Mouse (Mus musculus): ENCODE data around the gene Cytl1.

The Cytl1 gene

DNA sequence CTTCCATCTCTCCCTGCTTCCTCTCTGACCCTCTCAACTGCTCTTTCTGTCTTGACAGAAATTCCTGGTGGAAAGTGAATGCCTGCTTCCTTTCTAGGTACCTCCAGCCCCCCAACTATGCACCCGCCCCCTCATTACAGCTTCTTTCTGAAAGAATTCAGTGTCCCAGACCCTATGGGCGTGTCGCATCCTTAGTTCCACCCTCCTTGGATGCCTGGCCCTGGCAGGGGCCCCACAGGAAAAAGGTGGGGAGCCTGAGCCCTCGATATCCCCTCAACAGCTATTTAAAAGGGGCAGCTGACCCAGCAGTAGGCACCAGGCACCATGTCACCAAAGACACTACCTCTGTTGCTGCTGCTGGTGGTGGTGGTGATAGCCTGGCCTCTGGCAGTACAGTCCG, at the start of gene Cytl1:
Gene Cytl1, plus strand, starts transcription at position 296 of the 400 bp plus-strand sequence.
- no peak for DNase-seq (ENCODE audit: low spot score)

- DNase-seq (ENCODE audit: low spot score): no peak
Observed at GRCm38 (mm10) chr5:37692759-37693158, 42.6 kb upstream of the Cytl1 start.

DNA sequence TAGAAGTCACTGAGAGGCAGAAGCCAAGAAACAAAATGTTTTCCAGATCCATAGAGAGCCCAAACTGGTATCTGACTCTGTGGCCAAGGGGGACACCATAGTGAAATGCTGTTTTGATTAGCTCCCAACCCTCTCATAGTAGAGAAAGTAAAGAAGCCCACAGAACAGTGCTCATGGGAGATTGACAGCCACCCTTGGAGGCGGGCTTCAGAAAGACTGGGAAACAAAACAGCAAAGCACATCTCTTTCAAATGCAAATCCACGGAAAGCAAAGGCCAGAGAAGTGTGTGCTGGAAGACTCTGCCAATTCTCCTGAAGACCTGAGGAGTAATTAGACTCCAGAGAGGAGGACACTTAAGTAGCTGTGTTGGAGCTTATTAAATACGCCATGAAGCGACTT, 39.5 kb upstream of the Cytl1 start:
- DNase-seq (ENCODE audit: low spot score): no peak

DNA sequence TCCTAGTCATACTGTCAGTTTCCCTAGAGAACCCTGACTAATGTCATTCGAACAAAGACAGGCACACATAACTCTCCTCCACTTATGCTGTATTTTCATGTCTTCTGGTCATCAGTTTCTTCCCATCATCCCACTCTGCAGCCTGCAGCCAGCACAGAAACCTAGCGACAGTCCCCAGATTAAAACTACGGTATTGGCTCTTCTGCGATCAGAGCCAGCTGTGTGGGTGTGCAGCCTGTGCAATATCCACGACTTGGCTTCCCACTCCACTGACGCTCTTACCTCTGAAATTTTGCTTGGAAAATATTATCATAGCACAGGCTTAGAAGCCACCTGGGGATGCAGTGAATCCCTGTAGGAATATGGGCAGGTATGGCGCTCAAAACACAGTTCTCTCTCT, 38.0 kb upstream of the Cytl1 start:
- no peak for DNase-seq (ENCODE audit: low spot score)

- no peak for DNase-seq (ENCODE audit: low spot score)
Observed at GRCm38 (mm10) chr5:37699757-37700156, 35.6 kb upstream of the Cytl1 start.

- DNase-seq (ENCODE audit: low spot score): no peak
Observed at GRCm38 (mm10) chr5:37704962-37705361, 30.4 kb upstream of the Cytl1 start.

DNA sequence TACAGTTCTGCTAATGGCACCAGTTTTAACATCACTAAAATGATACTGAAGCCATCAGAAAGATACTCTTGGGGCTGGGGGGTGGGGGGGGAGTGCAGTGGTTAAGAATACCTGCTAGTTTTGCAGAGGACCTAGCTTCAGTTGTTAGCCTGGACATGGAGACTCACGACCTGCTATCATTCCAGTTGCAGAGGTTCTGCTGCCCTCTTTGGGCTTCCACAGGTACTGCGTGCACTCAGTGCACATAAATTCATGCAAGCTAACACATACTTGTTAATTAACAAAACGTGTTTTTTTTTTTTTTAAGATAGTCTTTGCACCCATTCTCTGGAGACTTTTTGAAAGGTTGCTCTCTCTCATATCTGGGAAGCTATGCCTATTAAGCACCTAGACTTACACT, 27.2 kb upstream of the Cytl1 start:
- DNase-seq (ENCODE audit: low spot score): no peak

DNA sequence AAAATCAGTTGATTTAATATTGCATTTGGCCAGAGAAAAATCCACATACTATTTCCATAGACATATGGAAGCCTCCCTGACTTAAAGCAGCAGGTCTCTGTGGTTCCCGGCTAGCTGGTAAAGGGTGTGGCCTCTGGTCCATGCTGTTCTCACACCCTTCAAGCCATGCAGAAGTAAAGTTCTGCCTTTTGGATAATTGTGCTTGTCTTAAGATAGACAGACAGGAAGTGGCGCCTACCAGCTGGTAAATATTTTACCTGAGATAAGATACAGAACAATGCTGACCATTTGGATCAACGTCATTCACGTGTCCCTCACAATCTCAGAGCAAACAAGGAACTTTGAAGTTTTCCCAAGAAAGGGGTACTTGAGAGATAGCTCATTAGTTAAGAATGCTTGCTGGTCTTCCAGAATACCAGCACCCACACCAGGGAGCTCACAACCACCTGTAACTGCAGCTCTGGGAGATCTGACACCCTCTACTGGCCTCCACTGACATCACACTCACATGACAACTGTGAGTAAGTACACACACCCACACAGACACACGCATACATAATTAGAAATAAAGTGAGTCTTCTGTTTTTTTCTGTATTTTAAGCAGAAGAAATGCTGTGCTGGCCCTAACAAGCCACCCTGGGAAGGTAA, 25.9 kb upstream of the Cytl1 start:
- DNase-seq (ENCODE audit: low spot score): no peak

DNA sequence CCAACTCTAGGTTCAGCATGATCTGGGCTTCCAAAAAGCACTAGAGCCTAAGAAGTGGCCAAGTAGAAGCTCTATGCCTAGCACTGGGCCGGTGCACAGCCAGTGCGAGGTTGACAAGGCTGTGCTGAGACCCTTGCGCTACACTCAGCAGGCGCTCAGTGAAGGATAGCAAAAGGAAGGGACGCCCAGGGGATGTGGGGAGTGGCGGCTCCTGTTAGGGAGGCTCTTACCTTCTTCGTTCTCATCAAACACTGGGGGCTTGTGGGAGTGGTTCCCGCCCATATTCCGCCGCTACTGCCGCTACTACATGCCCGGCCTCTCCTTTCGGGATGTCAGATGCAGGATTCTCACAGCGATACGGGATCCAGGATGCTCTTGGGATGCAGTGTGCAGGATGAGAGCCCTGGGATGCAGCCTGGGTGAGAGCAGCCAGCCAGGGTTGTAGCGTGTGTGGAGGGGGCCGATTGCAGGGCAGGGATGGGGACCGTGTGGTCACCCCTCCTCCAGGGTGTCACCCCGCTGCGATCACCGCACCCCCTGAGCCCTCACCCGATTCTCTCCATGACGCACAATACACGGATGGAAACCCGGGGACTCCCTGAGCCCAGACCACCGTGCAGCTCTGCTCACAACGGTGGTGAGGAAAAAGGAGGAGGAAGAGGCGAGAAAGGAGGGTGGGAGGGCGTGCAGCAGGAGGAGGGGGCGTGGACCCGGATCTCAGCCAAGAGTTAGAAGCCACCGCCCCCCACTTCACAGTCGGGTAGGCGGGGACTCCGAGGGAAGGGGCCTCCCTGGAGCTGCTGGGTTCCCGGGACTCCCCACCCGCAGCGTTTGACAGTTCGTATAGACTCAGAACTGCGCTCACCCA, 18.6 kb upstream of the Cytl1 start, which contains the start of gene Stk32b:
Gene Stk32b, minus strand, starts transcription at position 667 of the 868 bp plus-strand sequence.
- DNase-seq (ENCODE audit: low spot score): peak; percentile 51

GRCm38 (mm10) chr5:37717384-37717963, 17.8 kb upstream of the Cytl1 start:
- peak; percentile 58 for DNase-seq (ENCODE audit: low spot score)

GRCm38 (mm10) chr5:37720670-37721069, 14.6 kb upstream of the Cytl1 start:
- DNase-seq (ENCODE audit: low spot score): no peak

DNA sequence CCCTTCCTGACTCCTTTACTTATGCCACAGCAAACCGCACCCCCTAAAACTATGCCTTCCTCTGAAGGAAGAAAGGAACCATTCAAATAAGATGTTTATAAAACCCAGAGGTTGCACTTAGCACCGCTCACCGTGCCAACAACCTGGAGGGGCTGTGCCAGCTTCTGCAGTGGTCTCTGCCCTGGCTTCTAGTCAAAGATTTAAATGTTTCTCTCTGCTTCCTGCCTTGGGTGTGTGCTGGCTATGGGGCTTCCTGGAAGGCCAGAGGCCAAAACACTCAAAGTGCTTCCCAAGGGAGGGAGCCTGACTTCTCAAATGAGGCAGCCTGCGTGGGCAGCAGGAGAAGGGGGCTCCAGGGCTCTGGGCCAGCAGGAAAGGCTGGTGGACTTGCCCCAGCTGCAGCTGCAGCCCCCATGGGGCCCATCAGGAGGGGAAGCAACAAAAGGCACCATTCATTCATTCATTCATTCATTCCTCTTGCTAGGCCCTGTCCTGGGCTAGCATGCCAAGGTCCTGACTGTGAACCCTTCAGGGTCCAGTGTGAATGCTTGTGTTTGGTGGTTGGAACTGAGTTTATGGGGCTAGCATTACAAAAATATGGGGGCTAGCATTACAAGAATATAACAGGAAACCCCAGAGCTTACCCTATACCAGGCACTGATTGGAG, 10.0 kb upstream of the Cytl1 start:
- no peak for DNase-seq (ENCODE audit: low spot score)

GRCm38 (mm10) chr5:37730781-37731180, 4.5 kb upstream of the Cytl1 start:
- no peak for DNase-seq (ENCODE audit: low spot score)

DNA sequence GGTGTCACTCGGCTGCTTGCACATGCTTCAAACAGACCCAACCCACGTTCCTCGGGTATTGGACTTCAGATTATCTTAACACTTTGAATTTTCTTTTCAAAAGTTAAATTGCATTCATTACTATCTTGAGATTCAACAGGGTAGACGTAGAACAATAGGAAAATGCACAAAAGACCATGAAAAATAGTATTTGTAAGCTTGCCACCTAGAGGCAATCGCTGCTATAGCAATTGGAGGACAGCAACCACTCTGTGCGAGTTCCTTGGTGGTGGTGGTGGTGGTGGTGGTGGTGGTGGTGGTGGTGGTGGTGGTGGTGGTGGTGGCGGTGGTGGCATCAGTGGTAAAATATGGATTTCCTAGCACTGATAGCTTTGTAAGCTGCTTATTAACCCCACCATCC, 894 bp downstream of the Cytl1 start:
- no peak for DNase-seq (ENCODE audit: low spot score)

DNA sequence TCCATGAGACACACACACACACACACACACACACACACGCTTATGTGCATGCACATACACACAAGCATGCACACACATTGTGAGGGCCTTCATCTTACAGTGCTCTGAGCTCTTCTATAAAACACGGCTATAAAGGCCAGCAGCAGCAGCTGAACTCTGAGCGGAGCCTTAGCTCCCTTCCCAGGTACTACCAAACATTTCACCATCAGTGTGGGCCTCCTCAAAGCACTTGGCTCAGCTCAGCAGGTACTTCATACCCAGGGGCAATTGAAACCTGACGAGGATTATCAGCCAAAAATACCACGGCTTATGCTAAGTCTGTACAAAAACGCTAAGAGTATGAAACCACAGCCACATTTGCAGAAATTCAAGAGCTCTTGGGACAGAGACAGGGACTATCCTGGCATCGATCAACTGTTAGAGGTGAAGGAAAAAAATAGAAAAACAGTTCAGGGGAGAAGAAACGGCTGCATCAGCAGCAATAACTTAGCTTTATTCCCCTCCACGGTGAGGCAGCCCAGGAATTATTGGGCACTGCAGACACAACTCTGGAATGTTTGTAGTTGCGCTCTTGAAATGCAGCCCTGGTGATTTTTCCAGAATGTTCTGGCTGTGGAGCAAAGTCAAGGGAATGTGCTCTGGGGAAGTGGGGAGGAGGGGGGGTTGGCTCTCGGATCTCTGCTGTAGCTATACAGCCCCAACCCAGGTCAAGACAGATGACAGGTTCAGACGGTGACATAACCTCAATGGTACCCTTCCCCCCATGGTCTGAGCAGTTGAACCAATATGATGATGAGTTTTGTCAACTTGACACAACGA, 8.8 kb downstream of the Cytl1 start:
- DNase-seq (ENCODE audit: low spot score): no peak

- DNase-seq (ENCODE audit: low spot score): peak; percentile 72
Observed at GRCm38 (mm10) chr5:37752027-37752967, 17.0 kb downstream of the Cytl1 start.

- DNase-seq (ENCODE audit: low spot score): no peak
Observed at GRCm38 (mm10) chr5:37753366-37753765, 18.0 kb downstream of the Cytl1 start.

DNA sequence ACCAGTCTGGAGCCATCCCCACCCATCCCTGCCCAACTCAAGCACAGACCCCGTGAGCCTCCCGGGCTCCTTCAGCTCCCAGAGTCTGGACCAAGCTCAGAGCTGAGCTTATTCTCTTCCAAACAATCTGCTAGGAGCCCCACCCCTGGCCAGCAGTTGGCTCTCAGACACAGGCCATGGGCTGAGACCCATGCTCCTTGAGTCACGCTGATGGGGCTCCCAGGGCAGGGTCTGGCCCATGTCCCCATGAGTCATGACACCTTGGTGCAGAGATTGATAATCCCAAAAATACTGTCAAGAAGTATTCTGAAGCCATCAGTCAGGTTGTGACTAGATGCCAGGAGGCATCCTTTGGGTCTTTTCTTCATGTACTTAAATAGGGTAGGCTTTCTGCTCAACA, 26.7 kb downstream of the Cytl1 start:
- no peak for DNase-seq (ENCODE audit: low spot score)

DNA sequence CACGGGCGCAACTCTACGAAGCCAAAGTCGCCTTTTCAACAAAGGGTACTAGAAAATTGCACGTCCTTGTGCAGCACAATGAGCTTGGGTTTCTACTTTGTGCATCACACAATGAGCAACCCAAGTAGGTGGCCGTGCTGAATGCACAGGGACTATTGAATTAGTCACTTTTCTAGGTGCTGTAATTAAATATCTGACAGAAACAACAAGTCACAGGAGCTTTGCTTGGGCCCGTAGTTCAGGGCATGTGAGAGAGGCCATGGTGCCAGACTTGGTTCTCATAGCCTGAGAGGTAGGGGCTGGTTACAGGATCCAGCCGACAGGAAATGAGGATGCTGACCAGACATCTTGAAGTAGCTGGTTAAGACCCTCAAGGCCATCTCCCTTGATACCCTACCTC, 30.5 kb downstream of the Cytl1 start:
- no peak for DNase-seq (ENCODE audit: low spot score)

DNA sequence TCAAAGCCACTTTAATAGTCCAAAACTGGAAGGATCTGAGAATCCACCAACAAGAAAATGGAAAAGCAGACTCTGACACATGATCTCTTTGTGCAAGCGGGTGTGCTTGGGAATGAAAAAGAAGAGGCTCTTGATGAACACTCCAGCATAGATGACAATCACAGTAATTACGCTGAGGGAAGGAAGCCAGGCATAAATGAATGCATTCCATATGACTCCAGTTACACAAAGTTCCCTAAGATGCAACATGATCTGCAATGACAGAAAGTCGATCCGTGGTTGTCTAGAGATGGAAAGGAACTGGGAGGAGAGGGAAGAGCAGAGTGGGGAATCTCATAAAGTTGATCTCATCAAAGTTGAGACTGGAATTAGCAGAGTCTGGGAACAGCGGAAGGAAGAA, 31.9 kb downstream of the Cytl1 start:
- no peak for DNase-seq (ENCODE audit: low spot score)

DNA sequence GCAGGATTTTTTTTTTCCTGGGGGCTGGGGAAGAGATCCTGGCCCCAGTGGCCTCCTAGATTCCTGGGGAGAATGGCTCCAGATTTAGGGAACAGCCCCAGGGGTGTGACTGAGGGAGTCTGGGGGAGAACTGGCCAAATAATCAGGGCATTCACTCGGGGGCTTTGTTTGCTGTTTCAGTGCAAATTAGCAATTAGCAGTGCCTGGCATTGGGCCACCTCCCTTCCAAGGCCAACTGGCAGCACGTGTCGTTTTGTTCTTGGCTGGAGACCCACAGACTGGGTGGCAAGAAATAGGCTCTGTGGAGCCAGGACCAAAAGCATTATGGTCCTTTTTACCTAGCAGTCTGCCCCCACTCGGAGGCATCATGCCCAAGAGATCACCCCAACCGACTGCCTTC, 33.7 kb downstream of the Cytl1 start:
- DNase-seq (ENCODE audit: low spot score): peak; percentile 80
